Mouse (Mus musculus) macrophage (primary cell): ENCODE measurements around the gene Cmpk1. TPM values are rescaled to one million over a fixed set of nuclear protein-coding genes. Genes with fewer than 3 reads are reported as not detected.
A peak's percentile ranks its signal among the peaks of the same experiment; 100 is the strongest.

Source experiments
- H3K27ac ChIP-seq: fragments of 350-480 bp; formaldehyde crosslinking; 2 replicates; pipeline ENCODE4 v1.9.0; 2021
- H3K36me3 ChIP-seq: fragments of 350-480 bp; formaldehyde crosslinking; 2 replicates; pipeline ENCODE4 v1.9.0; 2021; ENCODE audit errors: inconsistent target
- H3K4me3 ChIP-seq: fragments of 350-480 bp; formaldehyde crosslinking; 2 replicates; pipeline ENCODE4 v1.9.0; 2021; ENCODE audit errors: inconsistent target
- H3K79me2 ChIP-seq: fragments of 350-480 bp; formaldehyde crosslinking; 2 replicates; pipeline ENCODE4 v1.9.0; 2021; ENCODE audit errors: inconsistent target
- WGBS: methylation state at CpG from one replicate; pipeline ENCODE4 v1.1.7; 2026; ENCODE audit warnings: inconsistent platforms; ENCODE audit not compliant: missing documents; 5-methylcytosine and 5-hydroxymethylcytosine counted together
- polyA plus RNA-seq: library from polyadenylated mRNA; stranded (reverse); fragments of 250-400 nt; gene quantifications from 3 replicates; pipeline ENCODE4 v1.2.4, GENCODE M21; 2018; ENCODE audit warnings: inconsistent platforms

Cmpk1 gene
- polyA plus RNA-seq, 1 experiment from 2014 or later, result 330 TPM

GRCm38 (mm10) chr4:114934188-114934587, 52.9 kb downstream of the Cmpk1 start:
- 0 out of 2 replicates have a peak overlapping the region, but pooled peaks have one; percentile 24 for H3K27ac ChIP-seq
- no peak overlapping the region for H3K4me3 ChIP-seq
- no peaks in the 10 kb centered on the region for H3K79me2 ChIP-seq
- WGBS, result 44% methylated on average over 6 of the region's 6 CpGs
- H3K36me3 ChIP-seq, result no peaks in the 10 kb centered on the region

GRCm38 (mm10) chr4:114932747-114933146, 54.3 kb downstream of the Cmpk1 start:
- Histone ChIP-seq H3K4me3 (no peak overlapping the region), H3K27ac (no peak overlapping the region), H3K79me2 (no peaks in the 10 kb centered on the region), H3K36me3 (no peaks in the 10 kb centered on the region)
- 98% methylated on average over 4 of the region's 4 CpGs for WGBS

DNA sequence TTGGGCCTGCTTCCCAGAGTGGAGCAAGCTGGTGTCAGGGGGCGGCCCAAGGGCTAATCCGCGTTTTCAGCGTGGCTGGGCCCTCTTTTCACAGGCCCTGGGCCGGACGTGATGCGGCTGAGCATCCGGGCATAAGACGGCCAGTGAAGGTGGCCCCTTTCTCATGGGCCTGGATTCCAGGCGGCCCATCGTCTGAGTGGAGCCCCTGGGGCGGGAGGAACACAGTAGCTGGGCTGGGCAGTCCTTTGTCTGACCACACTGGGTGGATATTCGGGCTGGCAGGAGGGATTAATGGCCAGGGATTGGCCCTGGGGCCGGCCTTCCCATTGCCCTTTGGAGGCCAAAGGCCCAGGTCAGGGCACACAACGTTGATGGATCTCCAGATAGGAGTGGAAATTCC, 57.9 kb downstream of the Cmpk1 start:
- Histone ChIP-seq H3K4me3 (no peak overlapping the region), H3K79me2 (no peaks in the 10 kb centered on the region), H3K36me3 (no peaks in the 10 kb centered on the region), H3K27ac (no peak overlapping the region)
- WGBS, result 87% methylated on average over 15 of the region's 15 CpGs

GRCm38 (mm10) chr4:114925917-114926312, 61.1 kb downstream of the Cmpk1 start, which contains the start of gene Foxe3:
TSS of gene Foxe3 (minus strand) at chr4:114926013.
- H3K4me3 ChIP-seq, result no peak within 1 kb of the TSS
- no peaks in the 10 kb centered on the region for H3K79me2 ChIP-seq
- no peaks in the 10 kb centered on the region for H3K36me3 ChIP-seq
- H3K27ac ChIP-seq, result no peak within 1 kb of the TSS
- WGBS, result 5% methylated on average over 24 of the region's 25 CpGs

GRCm38 (mm10) chr4:114924971-114925916, 61.8 kb downstream of the Cmpk1 start:
- Histone ChIP-seq H3K27ac (no peak overlapping the region), H3K36me3 (no peaks in the 10 kb centered on the region), H3K4me3 (no peak overlapping the region), H3K79me2 (no peaks in the 10 kb centered on the region)
- WGBS, result 1% methylated on average over 93 of the region's 125 CpGs

DNA sequence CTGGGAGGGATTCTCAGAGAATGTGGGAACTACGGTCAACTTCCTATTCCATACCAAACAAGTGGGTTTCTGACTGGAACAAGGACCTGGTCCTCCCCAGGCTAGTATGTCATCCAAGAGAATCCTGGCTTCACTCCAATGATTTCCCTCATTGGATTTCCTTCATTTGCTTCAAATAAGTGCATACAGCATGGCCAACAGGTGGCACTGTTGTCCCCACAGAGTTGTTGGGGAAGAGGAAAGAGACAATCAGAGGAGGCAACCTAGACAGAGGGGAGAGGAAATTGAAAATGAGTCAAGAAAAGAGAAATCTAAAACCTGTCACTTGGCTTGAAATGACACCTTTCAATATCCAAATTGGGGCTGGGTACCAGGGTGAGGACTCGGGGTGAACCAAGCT, 70.0 kb downstream of the Cmpk1 start:
- 73% methylated on average over 2 of the region's 2 CpGs for WGBS
- H3K36me3 ChIP-seq, result no peaks in the 10 kb centered on the region
- no peaks in the 10 kb centered on the region for H3K79me2 ChIP-seq
- no peak overlapping the region for H3K27ac ChIP-seq
- H3K4me3 ChIP-seq, result no peak overlapping the region

DNA sequence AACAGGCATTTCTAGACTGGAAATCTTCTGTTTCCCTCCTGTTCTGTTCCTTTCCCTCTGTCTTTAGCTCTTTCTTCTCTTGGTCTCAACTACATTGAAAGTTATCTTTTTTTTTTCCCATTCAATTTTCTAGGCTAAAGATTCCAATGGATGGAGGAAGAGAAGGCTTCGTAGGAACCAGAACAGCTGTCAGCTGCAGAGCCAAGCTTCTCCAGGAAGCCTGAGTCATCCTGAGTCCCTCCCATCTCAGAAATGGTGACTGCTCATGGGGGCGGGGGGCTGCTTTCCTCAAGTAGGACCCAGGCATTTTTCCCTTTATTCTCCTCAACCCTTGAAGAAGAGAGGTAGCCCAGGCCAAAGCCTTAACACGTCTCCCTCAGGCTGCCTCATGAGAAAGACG, 71.0 kb downstream of the Cmpk1 start:
- Histone ChIP-seq H3K79me2 (no peaks in the 10 kb centered on the region), H3K27ac (no peak overlapping the region), H3K36me3 (no peaks in the 10 kb centered on the region), H3K4me3 (no peak overlapping the region)
- 96% methylated on average over 4 of the region's 4 CpGs for WGBS

GRCm38 (mm10) chr4:114913594-114913962, 73.5 kb downstream of the Cmpk1 start:
- H3K79me2 ChIP-seq, result no peaks in the 10 kb centered on the region
- WGBS, result 70% methylated on average over 13 of the region's 13 CpGs

GRCm38 (mm10) chr4:114912705-114913593, 74.1 kb downstream of the Cmpk1 start:
- Histone ChIP-seq H3K27ac (no peak overlapping the region), H3K36me3 (no peaks in the 10 kb centered on the region), H3K4me3 (no peak overlapping the region), H3K79me2 (no peaks in the 10 kb centered on the region)
- WGBS, result 92% methylated on average over 35 of the region's 35 CpGs

More at GRCm38 (mm10) chr4:114913594-114913962, 73.5 kb downstream of the Cmpk1 start:
- Histone ChIP-seq H3K36me3 (no peaks in the 10 kb centered on the region), H3K4me3 (no peak overlapping the region), H3K27ac (no peak overlapping the region)

- WGBS, result 9% methylated on average over 20 of the region's 20 CpGs
- H3K79me2 ChIP-seq, result no peaks in the 10 kb centered on the region
- H3K36me3 ChIP-seq, result no peaks in the 10 kb centered on the region
- peak overlapping the region; percentile 39 for H3K4me3 ChIP-seq
- H3K27ac ChIP-seq, result no peak overlapping the region
Observed at GRCm38 (mm10) chr4:114909602-114910484, 77.2 kb downstream of the Cmpk1 start.

Other genes with a start within 250 kb of the Cmpk1 start
- gene Gm12830, start 165.5 kb downstream of the Cmpk1 start, polyA plus RNA-seq, result not detected in 3 replicates
- 0.37 to 0.45 TPM (median 0.38 TPM) in 3 replicates for gene Foxd2, start 78.4 kb downstream of the Cmpk1 start, polyA plus RNA-seq
- gene Foxe3, start 61.2 kb downstream of the Cmpk1 start, polyA plus RNA-seq, result not detected in 3 replicates
- gene Stil, start 12.9 kb upstream of the Cmpk1 start, polyA plus RNA-seq, result 1.1 to 3.7 TPM (median 1.2 TPM) in 3 replicates
- gene Tal1, start 69.2 kb upstream of the Cmpk1 start, polyA plus RNA-seq, result 3.6 to 11.5 TPM (median 5.3 TPM) in 3 replicates
- 24.4 to 124 TPM (median 41.0 TPM) in 3 replicates for gene Pdzk1ip1, start 101.5 kb upstream of the Cmpk1 start, polyA plus RNA-seq
- not detected in 3 replicates for gene Cyp4x1, start 147.0 kb upstream of the Cmpk1 start, polyA plus RNA-seq